Mouse (Mus musculus) spleen, adult 2 months (tissue): ENCODE measurements at regions not wholly inside any gene's neighbourhood (a gene's known extent, or its start where the extent isn't known, plus 50 kb on each side); places are given as distances from the start of the nearest gene placed in this dataset.

Experiments used
- CTCF ChIP-seq: fragments of 200-500 bp; IDR thresholded peaks from 2 replicates; pipeline ENCODE4 v1.5.1; 2011; ENCODE audit warnings: mild to moderate bottlenecking, inconsistent platforms; ENCODE audit not compliant: insufficient read depth, insufficient read length, insufficient replicate concordance; ENCODE audit errors: extremely low read depth
- POLR2A ChIP-seq: fragments of 200-500 bp; IDR thresholded peaks from 2 replicates; pipeline ENCODE4 v1.6.1; 2011; ENCODE audit warnings: low read depth, low read length, inconsistent platforms

DNA sequence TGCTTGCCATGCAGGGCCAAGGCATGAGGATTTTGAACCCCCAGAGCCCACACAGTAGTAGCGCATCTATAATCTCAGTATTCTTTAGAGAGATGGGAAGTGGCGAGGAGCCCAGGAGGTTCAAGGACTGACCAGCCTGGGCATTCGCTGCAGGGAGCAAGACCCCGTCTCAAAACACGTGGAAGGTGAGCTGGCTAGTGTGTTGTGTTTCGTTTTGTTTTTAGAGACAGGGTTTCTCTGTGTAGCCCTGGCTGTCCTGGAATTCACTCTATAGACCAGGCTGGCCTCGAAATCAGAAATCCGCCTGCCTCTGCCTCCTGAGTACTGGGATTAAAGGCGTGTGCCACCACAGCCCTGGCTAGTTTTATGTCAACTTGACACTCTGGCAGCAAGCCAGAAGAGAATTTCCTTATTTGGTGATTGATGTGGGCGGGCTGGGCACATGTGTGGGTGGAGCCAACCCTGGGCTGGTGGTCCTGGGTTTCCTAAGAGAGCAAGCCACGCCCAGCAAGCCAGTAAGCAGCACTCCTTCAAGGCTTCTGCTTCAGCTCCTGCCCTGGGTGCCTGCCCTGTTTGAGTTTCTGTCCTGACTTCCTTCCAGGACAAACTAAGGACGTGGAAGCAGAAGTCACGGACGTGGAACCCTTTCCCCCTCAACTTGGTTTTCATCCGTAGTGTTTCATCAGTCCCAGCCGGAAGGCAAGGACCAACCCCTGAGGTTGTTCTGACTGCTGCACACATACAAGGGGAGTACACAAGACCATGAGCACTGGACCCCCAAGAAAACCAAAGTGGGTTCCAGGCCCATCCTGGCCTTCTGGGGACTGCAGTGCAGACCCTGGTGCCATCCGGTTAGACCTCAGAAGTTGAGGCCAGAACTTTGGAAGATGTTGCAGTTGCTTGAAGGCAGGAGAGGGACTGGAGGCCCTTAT lies 96.4 kb downstream of the Cstad start:
- TF ChIP-seq CTCF (no peak), POLR2A (no peak)
